Mouse (Mus musculus): ENCODE results near the gene Supt16. TPM values are rescaled to one million over a fixed set of nuclear protein-coding genes. Genes with fewer than 3 reads are reported as not detected.

Supt16 gene
- polyA plus RNA-seq, 1 experiment from 2014 or later: 60.2 TPM

DNA sequence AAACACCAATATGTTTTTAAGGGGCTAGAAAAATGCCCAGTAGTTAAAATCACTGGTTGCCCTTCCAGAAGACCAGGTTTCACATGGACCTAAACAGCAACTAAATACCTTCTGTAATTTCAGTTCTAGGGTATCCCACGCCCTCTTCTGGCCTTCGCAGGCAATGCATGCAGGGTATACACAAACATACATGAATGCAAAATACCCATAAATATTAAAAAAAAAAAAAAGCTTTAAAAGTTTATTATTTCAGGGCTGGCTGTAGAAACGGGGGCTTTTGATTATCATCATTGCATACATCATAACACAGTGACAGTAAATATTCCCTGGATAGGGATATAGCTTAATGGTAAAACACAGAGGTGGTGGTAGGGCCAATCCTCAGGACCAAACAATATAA is 1.5 kb downstream of the Supt16 start:
- H3K36me3 ChIP-seq: peaks cover 61% of the 10 kb centered on the region
- WGBS: 15% methylated on average over 3 of the region's 3 CpGs

DNA sequence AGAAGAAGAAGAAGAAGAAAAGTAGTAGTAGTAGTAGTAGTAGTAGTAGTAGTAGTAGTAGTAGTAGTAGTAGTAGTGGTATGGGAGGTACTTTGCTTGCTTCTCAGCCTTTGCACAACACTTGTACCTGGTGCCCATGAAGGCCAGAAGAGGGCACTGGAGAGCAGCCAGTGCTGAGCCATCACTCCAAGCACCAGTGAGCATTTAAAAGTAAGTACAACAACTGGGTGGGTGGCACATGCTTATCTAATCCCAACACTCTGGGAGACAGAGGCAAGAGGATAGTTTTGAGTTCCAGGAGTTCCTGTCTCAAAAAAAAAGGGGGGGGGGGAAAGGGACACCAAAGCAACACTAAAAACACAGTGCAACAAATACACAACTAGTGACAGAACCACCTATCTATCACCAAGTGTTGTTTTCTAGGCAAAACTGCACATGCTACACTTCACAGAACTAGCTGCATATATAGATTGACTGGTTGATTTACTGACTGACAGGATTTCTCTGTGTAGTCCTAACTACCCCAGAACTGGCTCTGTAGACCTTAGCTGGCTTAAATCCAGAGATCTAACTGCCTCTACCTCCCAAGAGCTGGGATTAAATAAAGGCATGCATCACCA is 6.4 kb downstream of the Supt16 start:
- Histone ChIP-seq H3K27me3 (ENCODE audit: insufficient read depth, poor library complexity, severe bottlenecking) (no peaks in the 10 kb centered on the region), H3K4me1 (replicated peaks) (peaks cover 11% of the 10 kb centered on the region), H3K36me3 (peaks cover 53% of the 10 kb centered on the region), H3K9me3 (no peaks in the 10 kb centered on the region), H3K4me3 (no peak overlapping the region), H3K27ac (no peak overlapping the region)
- no peak for DNase-seq (ENCODE audit: low spot score)

More for the DNA sequence above, 1.5 kb downstream of the Supt16 start:
- no peaks in the 10 kb centered on the region for H3K9me3 ChIP-seq
- peak overlapping the region; percentile 93 for H3K4me3 ChIP-seq
- no peaks in the 10 kb centered on the region for H3K27me3 ChIP-seq (ENCODE audit: insufficient read depth, poor library complexity, severe bottlenecking)
- H3K4me1 ChIP-seq (replicated peaks): peaks cover 27% of the 10 kb centered on the region
- no peak overlapping the region for H3K27ac ChIP-seq
- peak; percentile 57 for DNase-seq (ENCODE audit: low spot score)

DNA sequence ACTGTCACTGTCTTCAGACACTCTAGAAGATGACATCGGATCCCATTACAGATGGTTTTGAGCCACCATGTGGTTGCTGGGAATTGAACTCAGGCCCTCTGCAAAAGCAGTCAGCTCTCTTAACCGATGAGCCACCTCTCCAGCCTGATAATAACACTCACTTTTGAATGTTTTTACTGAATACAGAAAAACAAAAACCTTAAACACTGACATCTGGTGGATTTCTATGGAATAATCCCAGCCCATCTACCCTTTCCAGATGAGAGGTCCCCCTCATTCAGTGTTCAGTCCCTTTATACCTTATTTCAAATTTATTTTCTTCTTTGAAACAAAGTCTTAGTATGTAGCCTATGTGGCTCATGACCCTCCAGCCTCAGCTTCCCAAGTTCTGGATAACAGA is 7.7 kb downstream of the Supt16 start:
- Histone ChIP-seq H3K27ac (no peak overlapping the region), H3K4me3 (no peak overlapping the region), H3K4me1 (replicated peaks) (no peaks in the 10 kb centered on the region), H3K27me3 (ENCODE audit: insufficient read depth, poor library complexity, severe bottlenecking) (no peaks in the 10 kb centered on the region), H3K36me3 (peaks cover 59% of the 10 kb centered on the region), H3K9me3 (no peaks in the 10 kb centered on the region)
- DNase-seq (ENCODE audit: low spot score): no peak
- 93% methylated on average over 2 of the region's 2 CpGs for WGBS

DNA sequence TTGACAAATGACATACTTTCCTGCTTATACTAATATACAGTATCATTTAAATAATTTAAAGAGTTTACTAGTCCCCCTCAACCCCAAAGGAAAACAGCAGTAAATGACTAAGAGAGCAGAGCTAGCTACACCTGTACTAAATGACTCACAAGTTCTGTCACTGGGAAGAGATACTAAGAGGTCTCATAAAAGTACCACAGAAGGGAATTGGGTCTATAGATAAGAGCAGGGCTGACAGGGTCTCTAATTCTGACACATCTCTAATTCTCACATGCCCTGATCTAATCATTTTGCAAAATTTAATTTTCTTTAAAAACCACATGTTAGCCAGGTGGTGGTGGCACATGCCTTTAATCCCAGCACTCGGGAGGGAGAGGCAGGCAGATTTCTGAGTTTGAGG is 8.4 kb downstream of the Supt16 start:
- H3K27me3 ChIP-seq (ENCODE audit: insufficient read depth, poor library complexity, severe bottlenecking): no peaks in the 10 kb centered on the region
- H3K36me3 ChIP-seq: peaks cover 58% of the 10 kb centered on the region
- WGBS: 91% methylated on average over 1 of the region's 1 CpGs
- DNase-seq (ENCODE audit: low spot score): no peak
- no peak overlapping the region for H3K27ac ChIP-seq
- H3K4me1 ChIP-seq (replicated peaks): no peaks in the 10 kb centered on the region
- no peaks in the 10 kb centered on the region for H3K9me3 ChIP-seq
- no peak overlapping the region for H3K4me3 ChIP-seq

- Histone ChIP-seq H3K4me3 (no peak overlapping the region), H3K4me1 (replicated peaks) (no peaks in the 10 kb centered on the region), H3K36me3 (peaks cover 96% of the 10 kb centered on the region), H3K9me3 (no peaks in the 10 kb centered on the region), H3K27me3 (ENCODE audit: insufficient read depth, poor library complexity, severe bottlenecking) (no peaks in the 10 kb centered on the region), H3K27ac (no peak overlapping the region)
- DNase-seq (ENCODE audit: low spot score): no peak
- 95% methylated on average over 2 of the region's 2 CpGs for WGBS
Measured at GRCm38 (mm10) chr14:52166571-52166970, 30.6 kb downstream of the Supt16 start.

GRCm38 (mm10) chr14:52160911-52161310 is 36.3 kb downstream of the Supt16 start:
- Histone ChIP-seq H3K27ac (no peak overlapping the region), H3K4me1 (replicated peaks) (no peaks in the 10 kb centered on the region), H3K27me3 (ENCODE audit: insufficient read depth, poor library complexity, severe bottlenecking) (no peaks in the 10 kb centered on the region), H3K4me3 (no peak overlapping the region), H3K36me3 (peaks cover 84% of the 10 kb centered on the region), H3K9me3 (no peaks in the 10 kb centered on the region)
- 89% methylated on average over 6 of the region's 6 CpGs for WGBS
- DNase-seq (ENCODE audit: low spot score): no peak

GRCm38 (mm10) chr14:52155008-52155407 is 42.2 kb downstream of the Supt16 start:
- Histone ChIP-seq H3K36me3 (peaks cover 27% of the 10 kb centered on the region), H3K9me3 (no peaks in the 10 kb centered on the region), H3K27ac (no peak overlapping the region), H3K27me3 (ENCODE audit: insufficient read depth, poor library complexity, severe bottlenecking) (no peaks in the 10 kb centered on the region), H3K4me3 (no peak overlapping the region), H3K4me1 (replicated peaks) (peaks cover 14% of the 10 kb centered on the region)
- no peak for DNase-seq (ENCODE audit: low spot score)
- WGBS: 80% methylated on average over 2 of the region's 2 CpGs

GRCm38 (mm10) chr14:52152613-52153012 is 44.6 kb downstream of the Supt16 start:
- H3K9me3 ChIP-seq: no peaks in the 10 kb centered on the region
- no peak for DNase-seq (ENCODE audit: low spot score)
- peaks cover 15% of the 10 kb centered on the region for H3K4me1 ChIP-seq (replicated peaks)
- H3K4me3 ChIP-seq: no peak overlapping the region
- WGBS: 55% methylated on average over 3 of the region's 3 CpGs
- H3K27ac ChIP-seq: no peak overlapping the region
- H3K27me3 ChIP-seq (ENCODE audit: insufficient read depth, poor library complexity, severe bottlenecking): no peaks in the 10 kb centered on the region
- H3K36me3 ChIP-seq: peaks cover 3% of the 10 kb centered on the region

- 34% methylated on average over 7 of the region's 7 CpGs for WGBS
- Histone ChIP-seq H3K36me3 (no peaks in the 10 kb centered on the region), H3K27ac (no peak overlapping the region), H3K27me3 (ENCODE audit: insufficient read depth, poor library complexity, severe bottlenecking) (no peaks in the 10 kb centered on the region), H3K4me1 (replicated peaks) (peaks cover 15% of the 10 kb centered on the region), H3K4me3 (no peak overlapping the region), H3K9me3 (no peaks in the 10 kb centered on the region)
- no peak for DNase-seq (ENCODE audit: low spot score)
Measured at GRCm38 (mm10) chr14:52152179-52152578, 45.0 kb downstream of the Supt16 start.

- no peaks in the 10 kb centered on the region for H3K9me3 ChIP-seq
- no peak for DNase-seq (ENCODE audit: low spot score)
- no peak overlapping the region for H3K27ac ChIP-seq
- H3K4me1 ChIP-seq (replicated peaks): peaks cover 15% of the 10 kb centered on the region
- H3K27me3 ChIP-seq (ENCODE audit: insufficient read depth, poor library complexity, severe bottlenecking): no peaks in the 10 kb centered on the region; the same call in 1 of the 2 replicates
- WGBS: 55% methylated on average over 4 of the region's 4 CpGs
- H3K4me3 ChIP-seq: no peak overlapping the region
- no peaks in the 10 kb centered on the region for H3K36me3 ChIP-seq
Measured at GRCm38 (mm10) chr14:52149888-52150287, 47.3 kb downstream of the Supt16 start.

DNA sequence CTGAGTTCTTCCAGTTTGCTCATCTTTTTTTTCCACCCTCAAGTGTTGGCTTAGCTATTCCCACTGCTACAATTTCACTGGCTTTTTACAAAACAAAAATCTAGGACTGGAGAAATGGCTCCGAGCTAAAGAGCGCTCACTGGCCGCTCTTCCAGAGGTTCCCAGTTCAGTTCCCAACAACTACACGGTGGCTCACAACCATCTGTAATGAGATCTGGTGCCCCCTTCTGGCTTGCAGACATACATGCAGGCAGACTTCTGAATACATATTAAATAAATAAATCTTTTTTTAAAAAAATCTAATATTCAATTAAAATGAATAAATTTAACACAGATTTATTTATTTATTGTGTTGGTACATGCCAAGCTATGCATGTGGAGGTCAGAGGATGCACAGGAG is 50.7 kb downstream of the Supt16 start:
- Histone ChIP-seq H3K36me3 (no peaks in the 10 kb centered on the region), H3K4me3 (no peak overlapping the region), H3K27me3 (ENCODE audit: insufficient read depth, poor library complexity, severe bottlenecking) (no peaks in the 10 kb centered on the region; the same call in 1 of the 2 replicates), H3K27ac (no peak overlapping the region), H3K4me1 (replicated peaks) (peaks cover 3% of the 10 kb centered on the region; the same call in 1 of the 2 replicates), H3K9me3 (no peaks in the 10 kb centered on the region)
- 61% methylated on average over 4 of the region's 4 CpGs for WGBS
- DNase-seq (ENCODE audit: low spot score): no peak

DNA sequence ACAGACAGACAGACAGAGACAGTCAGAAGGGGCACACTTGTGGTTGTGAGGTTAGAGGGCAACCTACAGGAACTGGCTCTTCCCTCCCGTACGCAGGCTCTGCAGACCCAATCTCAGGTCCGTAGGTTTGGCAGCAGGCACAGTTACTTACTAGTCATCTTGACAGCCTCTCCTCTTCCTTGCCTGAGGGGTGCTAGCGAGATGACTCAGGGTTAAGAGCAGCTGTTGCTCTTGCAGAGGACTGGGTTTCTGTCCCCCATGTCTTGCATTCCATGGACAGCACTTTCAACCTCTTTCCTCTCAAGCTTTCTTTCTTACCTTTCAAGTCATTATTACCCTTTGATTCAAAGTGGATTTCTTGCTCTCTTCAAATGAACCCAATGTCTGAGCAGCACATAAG is 53.1 kb downstream of the Supt16 start:
- Histone ChIP-seq H3K27ac (no peak overlapping the region), H3K4me3 (no peak overlapping the region), H3K36me3 (no peaks in the 10 kb centered on the region), H3K27me3 (ENCODE audit: insufficient read depth, poor library complexity, severe bottlenecking) (no peaks in the 10 kb centered on the region; the same call in 1 of the 2 replicates), H3K9me3 (no peaks in the 10 kb centered on the region), H3K4me1 (replicated peaks) (no peaks in the 10 kb centered on the region)
- DNase-seq (ENCODE audit: low spot score): no peak
- 81% methylated on average over 4 of the region's 4 CpGs for WGBS

DNA sequence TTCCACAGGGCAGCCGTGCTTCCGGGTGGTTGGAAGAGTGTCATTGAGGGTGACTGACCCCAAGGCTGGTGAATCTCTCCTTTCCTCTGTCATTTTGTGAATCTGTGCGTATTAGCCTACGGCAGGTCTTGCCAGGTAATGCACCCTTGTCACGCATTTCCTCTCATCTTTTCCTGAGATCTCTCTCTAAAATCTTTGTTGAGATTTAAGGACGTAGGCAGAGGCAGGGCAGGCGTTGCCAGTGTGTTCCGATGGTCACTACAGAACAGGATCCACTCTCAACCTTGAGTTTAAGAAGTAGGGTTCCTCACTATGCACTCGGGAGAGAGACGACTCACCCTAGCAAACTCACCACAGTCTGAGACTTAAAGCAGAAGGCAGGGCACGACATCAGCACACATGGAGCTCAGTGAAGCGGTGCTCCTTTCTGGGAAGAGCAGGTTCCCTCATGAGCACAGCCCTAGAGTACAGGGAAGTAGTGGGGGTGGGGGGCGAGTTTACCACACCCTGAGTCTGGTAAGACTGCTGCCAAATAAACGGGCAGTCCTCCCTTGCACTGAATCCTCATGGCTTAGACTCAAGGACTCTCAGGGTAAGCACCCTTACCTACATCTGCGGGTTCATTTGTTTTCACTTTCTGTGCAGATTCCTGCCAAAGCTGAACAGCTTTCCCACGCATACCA is 55.6 kb downstream of the Supt16 start:
- Histone ChIP-seq H3K27ac (no peak overlapping the region), H3K36me3 (no peaks in the 10 kb centered on the region), H3K4me3 (no peak overlapping the region), H3K9me3 (no peaks in the 10 kb centered on the region), H3K4me1 (replicated peaks) (no peaks in the 10 kb centered on the region), H3K27me3 (ENCODE audit: insufficient read depth, poor library complexity, severe bottlenecking) (no peaks in the 10 kb centered on the region; the same call in 1 of the 2 replicates)
- 77% methylated on average over 16 of the region's 16 CpGs for WGBS
- DNase-seq (ENCODE audit: low spot score): no peak

Data from hindbrain, embryonic 10.5 days (tissue).